Mouse (Mus musculus): ENCODE measurements around the gene Gm45711. TPM values are rescaled to one million over a fixed set of nuclear protein-coding genes. Genes with fewer than 3 reads are reported as not detected.
"Not testable (repeated sequence)": the region's sequence is repeated elsewhere in the genome, so short reads cannot be mapped to it uniquely, and the experiment has no call there.

The Gm45711 gene
- total RNA-seq (2022) = not detected

DNA sequence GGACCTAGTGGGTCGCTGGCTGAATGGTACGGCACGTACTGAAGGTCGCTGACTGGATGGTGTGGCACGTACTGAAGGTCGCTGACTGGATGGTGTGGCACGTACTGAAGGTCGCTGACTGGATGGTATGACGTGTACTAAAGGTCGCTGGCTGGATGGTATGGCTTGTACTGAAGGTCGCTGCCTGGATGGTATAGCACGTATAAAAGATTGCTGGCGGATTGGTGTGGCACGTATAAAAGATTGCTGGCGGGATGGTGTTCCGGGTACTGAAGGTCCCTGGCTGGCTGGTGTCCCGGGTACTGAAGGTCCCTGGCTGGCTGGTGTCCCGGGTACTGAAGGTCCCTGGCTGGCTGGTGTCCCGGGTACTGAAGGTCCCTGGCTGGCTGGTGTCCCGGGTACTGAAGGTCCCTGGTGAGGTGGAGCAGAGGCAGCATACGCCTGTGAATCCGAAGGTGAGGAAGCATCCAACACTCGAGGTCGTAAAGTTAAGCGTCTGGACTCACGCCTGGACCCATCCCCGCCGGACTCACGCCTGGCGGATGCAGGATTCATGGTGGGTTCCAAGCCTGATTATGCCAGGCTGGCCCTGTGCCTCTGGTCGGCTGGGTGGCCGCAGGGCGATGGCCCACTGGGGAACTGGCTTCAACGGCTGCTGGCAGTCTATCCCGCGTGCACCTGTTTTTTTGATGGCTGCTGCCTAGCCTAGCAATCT is at the start of gene Gm45711, which contains the start of gene Cmtm1:
Gm45711 (minus strand) TSS at position 641 of the 715 bp plus-strand sequence.
Cmtm1 (minus strand) TSS at position 705 of the 715 bp plus-strand sequence.
- DNase-seq (ENCODE audit: low spot score in 2 of 2) = not testable (repeated sequence)

DNA sequence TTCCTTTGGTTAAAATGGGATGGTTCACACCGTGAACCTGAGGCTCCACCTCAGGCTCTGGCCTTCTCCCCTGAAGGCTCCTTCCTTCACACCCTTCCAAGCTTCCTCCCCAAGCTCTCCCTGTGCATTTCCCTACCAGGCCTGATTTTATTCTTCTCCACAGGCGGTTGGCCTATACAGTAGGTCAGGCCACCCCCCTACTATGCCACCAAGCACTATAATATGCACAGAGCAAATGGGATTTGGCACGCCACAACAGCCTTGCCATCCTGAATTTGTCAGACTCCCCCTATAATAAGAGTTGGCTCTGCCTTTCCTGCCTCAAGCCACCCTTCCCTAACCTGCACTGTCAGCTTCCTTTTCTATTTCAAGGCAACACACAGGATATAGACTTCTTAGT is 48.8 kb upstream of the Gm45711 start:
- no peak for DNase-seq (ENCODE audit: low spot score in 2 of 2)

- DNase-seq (ENCODE audit: low spot score in 2 of 2) = no peak
These were observed 44.6 kb upstream of the Gm45711 start for GRCm38 (mm10) chr8:104354504-104354903.

GRCm38 (mm10) chr8:104353186-104353585 is 43.3 kb upstream of the Gm45711 start:
- DNase-seq (ENCODE audit: low spot score in 2 of 2) = no peak

- DNase-seq (ENCODE audit: low spot score in 2 of 2) = no peak
These were observed 40.2 kb upstream of the Gm45711 start for GRCm38 (mm10) chr8:104350047-104350446.

DNA sequence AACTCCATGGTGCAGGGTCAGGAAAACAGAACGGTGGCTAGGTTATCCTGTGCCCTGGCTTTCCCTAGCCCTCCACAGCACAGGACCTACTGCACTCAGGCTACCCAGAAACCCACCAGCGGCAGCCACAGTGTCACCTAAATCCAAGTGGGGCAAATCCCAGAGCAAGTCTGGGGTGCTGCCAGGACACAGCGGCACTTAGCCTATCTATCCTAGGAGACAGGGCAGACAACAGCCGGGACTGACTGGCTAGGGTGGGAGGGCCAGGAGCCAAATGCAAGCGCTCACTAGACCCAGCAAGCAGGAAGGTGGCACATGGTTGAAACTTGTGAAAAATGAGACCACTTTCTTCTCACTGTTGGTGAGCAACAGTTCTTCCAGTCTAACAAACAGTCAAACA is 39.1 kb upstream of the Gm45711 start:
- no peak for DNase-seq (ENCODE audit: low spot score in 2 of 2)

DNA sequence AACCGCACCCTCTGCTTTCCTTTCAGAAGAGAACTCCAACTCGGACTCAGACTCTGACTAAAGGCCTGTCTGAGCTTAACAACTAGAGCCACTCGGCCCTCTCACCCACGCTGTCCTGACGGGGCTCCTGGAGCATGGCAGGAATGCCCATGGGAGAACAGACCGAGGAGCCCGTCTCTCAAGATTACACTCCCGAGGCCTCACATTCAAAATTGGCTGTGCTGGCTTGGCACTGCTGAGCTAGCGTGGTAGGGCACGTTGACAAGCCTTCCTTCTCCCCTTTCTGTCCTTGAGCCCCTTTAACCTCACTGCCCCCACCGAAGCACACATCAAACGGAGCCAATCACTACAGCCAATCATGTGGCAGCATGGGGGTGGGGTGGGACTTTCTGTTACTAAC is 36.8 kb upstream of the Gm45711 start:
- no peak for DNase-seq (ENCODE audit: low spot score in 2 of 2)

- no peak for DNase-seq (ENCODE audit: low spot score in 2 of 2)
These were observed 34.7 kb upstream of the Gm45711 start for GRCm38 (mm10) chr8:104344622-104345021.

DNA sequence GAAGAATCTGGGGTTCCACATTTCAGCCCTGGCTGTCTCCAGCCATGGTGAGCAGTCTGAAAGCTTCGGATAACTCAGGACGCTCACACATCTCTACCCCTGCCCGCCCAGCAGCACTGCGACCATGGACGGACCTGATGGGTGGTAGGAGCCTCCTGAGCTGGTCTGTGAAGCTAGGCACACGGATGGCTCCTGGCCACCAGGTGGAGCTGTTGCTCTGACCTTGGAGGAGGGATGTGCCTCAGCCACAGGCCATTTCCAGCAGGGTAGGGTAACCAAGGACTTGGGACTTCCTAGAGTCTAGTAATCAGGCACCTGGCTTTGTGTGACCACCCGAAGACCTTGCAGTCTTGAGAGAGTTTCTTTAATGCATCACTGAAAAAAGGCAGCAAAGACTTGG is 34.1 kb upstream of the Gm45711 start:
- peak; percentile 64 to 78 for DNase-seq (ENCODE audit: low spot score in 2 of 2)

DNA sequence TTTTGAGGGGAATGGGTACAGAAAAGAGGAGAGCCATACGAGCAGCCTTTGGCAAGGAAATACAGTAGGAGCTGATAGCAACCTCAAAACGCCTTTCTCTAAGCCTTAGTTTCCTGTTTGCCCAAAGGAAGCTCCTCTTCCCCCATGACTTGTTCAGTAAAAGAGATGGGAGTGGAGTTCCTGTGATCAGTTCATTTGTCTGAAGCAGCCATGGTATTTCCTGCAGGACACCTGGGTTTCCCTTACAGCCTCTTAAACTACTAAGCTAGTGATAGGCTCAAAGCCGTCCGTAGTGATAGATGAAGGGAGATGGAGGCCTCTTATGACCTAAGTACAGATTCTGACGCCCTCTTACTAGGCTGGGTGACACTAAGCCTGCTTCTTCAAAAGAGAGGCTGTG is 32.5 kb upstream of the Gm45711 start:
- no peak for DNase-seq (ENCODE audit: low spot score in 2 of 2)

DNA sequence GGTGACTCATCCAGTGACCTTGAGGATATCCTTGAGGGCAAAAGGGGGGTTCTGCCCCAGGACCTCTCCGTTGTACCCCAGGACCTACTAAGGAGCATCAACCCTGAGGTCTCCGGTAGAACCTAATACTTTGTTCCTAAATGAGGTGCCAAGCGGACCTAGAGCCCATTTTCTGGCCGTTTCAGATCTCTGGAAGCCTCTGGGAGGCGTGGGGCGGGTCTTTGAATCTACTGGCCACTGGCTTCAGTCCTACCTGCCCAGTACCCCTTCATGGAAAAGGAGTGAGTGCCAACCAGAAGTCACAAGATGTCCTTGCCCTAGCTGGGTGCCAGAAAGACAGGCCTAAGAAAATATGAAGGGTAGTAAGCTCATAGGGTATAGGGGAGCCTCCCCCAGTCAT is 31.8 kb upstream of the Gm45711 start:
- no peak for DNase-seq (ENCODE audit: low spot score in 2 of 2)

DNA sequence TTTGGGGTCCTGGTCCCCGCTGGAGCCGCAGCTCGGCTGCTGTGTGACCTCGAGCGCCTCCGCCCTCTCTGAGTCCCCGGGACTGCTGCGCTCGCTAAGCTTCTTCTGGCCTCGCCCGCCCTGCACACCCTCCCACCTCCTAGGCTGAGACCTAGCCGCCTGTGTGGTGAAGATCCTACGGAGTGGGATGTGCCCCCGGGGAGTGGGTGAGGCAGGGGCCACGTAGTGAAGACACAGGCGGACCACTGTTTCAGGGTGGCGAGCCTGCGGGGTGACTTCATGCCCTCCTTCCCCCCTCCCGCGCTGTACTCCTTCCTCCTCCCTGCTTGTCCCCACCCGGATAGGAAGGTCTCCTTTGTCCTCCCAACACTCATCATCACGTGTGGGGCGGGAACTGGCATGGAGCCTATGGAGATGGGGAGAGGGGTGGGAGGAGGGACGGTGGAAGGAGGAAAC is 31.3 kb upstream of the Gm45711 start:
- peak in 1 of 2 experiments; percentile 33 for DNase-seq (ENCODE audit: low spot score in 2 of 2)

DNA sequence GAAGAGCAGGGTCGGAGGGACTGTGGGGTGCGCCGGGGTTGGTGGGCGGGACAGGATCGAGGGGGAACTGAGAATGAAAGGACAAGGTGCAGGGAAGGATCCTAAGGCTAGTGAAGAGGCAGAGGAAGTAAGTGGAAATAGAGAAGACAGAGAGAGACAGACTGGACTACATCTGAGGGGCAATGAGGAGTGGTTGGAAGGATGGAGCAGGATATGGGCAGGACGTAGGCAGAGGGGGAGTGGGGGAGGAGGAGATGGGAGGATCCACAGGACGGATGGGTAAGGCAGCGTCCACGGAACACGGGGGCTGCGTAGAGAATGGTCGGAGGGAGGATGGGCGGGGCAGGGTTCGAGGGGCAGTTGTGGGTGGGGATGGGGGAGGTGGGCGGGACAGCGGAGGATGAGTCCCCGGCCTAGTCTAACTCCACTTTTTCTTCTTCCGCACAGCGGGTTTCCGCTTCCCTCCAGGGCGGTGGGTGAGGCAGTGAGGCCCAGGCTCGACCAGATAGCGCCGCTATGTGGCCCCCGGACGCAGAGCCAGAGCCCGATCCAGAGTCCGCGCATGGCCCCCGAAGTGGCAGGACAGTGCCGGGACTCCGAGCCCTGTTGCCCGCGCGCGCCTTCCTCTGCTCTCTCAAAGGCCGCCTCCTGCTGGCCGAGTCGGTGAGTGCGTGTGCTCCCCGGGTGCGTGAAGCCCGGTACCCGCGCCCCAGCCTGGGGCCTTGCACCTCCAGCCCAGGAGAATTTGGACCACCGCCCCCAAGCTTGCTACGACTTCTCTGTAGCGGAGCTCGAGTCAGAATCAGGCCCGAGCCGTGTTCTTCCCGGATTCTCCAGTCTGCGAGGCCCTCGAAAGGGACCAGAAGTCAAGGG is 30.6 kb upstream of the Gm45711 start:
- peak in 1 of 2 experiments; percentile 46 for DNase-seq (ENCODE audit: low spot score in 2 of 2)

- no peak for DNase-seq (ENCODE audit: low spot score in 2 of 2)
These were observed 30.0 kb upstream of the Gm45711 start for GRCm38 (mm10) chr8:104339983-104340232.

DNA sequence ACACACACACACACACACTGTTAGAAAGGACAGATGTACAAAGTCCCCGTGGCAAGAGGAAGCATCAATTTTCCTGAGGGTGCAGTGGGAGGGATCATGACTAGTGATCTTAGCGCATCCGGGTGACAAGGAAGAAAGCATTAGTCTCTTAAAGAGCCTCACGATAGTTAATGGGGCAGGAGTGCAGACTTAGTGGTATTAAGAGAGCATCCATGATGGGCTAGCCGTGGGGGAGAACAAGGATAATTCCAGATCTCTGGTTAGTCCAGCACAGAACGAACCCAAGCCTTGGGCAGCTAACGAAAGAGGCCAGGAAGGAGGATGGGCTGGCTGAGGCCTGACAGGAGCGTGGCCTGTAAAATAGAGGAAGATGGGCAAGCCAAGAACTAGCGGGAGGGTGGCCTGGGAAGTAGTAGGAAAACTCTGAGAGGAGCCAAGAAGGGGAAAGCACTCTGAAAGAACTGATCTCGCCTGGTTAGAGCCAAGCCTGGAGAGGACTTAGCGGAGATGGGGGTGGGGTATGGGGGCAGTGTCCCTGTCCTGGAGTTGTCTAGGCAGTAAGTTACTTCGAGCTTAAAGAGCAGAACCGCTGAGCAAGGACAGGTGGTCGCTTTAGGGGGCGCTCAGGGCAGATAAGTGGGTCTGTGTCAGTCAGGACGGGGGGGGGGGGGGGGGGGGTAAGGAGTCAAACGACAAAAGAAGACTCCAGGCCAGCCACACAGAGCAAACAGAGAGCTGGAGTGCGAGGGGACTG is 29.5 kb upstream of the Gm45711 start, which contains the start of gene Cmtm3:
Cmtm3 (plus strand) TSS at position 182 of the 754 bp plus-strand sequence.
- no peak for DNase-seq (ENCODE audit: low spot score in 2 of 2)

- no peak for DNase-seq (ENCODE audit: low spot score in 2 of 2)
These were observed 28.0 kb upstream of the Gm45711 start for GRCm38 (mm10) chr8:104337890-104338289.

- DNase-seq (ENCODE audit: low spot score in 2 of 2) = no peak
These were observed 26.9 kb upstream of the Gm45711 start for GRCm38 (mm10) chr8:104336806-104337205.

DNA sequence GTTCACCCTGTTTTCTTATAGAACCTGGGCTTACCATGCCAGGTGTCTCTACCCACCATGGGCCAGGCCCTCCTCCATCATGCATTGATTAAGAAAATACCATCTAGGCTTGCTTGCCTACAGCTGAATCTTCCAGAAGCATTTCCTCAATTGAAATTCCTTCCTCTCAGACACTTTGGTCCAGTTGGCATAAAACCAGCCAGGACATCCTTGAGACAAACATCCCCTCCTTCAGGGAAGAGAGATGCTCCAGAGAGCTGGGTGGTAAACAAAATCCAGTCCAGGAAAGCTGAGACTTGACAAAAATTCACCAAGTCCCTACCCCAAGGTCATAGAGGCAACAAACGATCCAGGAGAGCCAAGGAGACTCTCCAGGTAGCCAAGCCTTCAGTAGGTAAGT is 24.3 kb upstream of the Gm45711 start:
- DNase-seq (ENCODE audit: low spot score in 2 of 2) = no peak

GRCm38 (mm10) chr8:104333786-104334185 is 23.9 kb upstream of the Gm45711 start:
- no peak for DNase-seq (ENCODE audit: low spot score in 2 of 2)

GRCm38 (mm10) chr8:104332665-104333631 is 23.1 kb upstream of the Gm45711 start:
- DNase-seq (ENCODE audit: low spot score in 2 of 2) = no peak

GRCm38 (mm10) chr8:104321930-104322329 is 12.0 kb upstream of the Gm45711 start, which contains the start of gene Cmtm2b:
TSS of gene Cmtm2b (plus strand) at chr8:104322230.
- DNase-seq (ENCODE audit: low spot score in 2 of 2) = not testable (repeated sequence)
